ENCODE assay signal across 15 mouse cellular contexts in the genomic region with DNA sequence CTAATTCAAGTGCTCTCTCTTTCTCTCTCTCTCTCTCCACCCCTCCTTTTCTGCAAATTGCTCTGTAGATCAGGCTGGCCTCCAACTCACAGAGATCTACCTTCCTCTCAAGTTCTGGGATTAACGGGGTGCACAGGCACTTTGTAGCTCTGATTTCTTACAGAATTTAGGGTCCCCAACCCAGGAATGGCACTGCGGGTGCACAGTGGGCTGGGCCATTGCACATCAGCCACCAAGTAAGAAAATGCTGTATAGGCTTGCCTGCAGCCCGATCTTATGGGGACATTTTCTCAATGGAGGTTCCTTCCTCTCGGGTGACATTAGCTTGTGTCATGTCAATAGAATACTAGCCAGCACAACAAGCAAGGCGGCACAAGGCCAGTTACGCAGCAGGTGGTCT.
"Had no signal": no experiment of that assay in that cellular context is flagged by ENCODE, and none has a peak within 500 bp of the region (broad histone marks: within the 10 kb centered on the region; RNA-seq: fewer than 3 reads in every experiment).

No protein-coding gene starts in this region.

- H3K27ac ChIP-seq: neural tube, embryonic 12.5 days; neural tube, embryonic 13.5 days; neural tube, embryonic 15.5 days; stomach, embryonic 15.5 days had no signal

- H3K27me3 ChIP-seq: neural tube, embryonic 12.5 days; neural tube, embryonic 13.5 days; neural tube, embryonic 15.5 days; stomach, embryonic 15.5 days had no signal

- H3K9ac ChIP-seq: neural tube, embryonic 12.5 days; neural tube, embryonic 13.5 days; neural tube, embryonic 15.5 days; stomach, embryonic 15.5 days had no signal

- DNase-seq: right cerebral cortex, adult 18-20 months; right cerebral cortex, postnatal 14 days; right cerebral cortex, postnatal 25 days; right cerebral cortex, postnatal 4 days; spleen, adult 18-20 months; thymus, adult 18-20 months; thymus, adult 2 months; thymus, postnatal 14 days; thymus, postnatal 25 days; thymus, postnatal 36 days; thymus, postnatal 4 days had no signal

- H3K4me3 ChIP-seq: neural tube, embryonic 12.5 days; neural tube, embryonic 13.5 days; neural tube, embryonic 15.5 days; stomach, embryonic 15.5 days had no signal

- H3K36me3 ChIP-seq: stomach, embryonic 15.5 days had no signal

- H3K4me1 ChIP-seq: neural tube, embryonic 12.5 days; neural tube, embryonic 13.5 days; neural tube, embryonic 15.5 days; stomach, embryonic 15.5 days had no signal

- H3K4me2 ChIP-seq: neural tube, embryonic 12.5 days; neural tube, embryonic 13.5 days; neural tube, embryonic 15.5 days; stomach, embryonic 15.5 days had no signal

- H3K9me3 ChIP-seq: neural tube, embryonic 12.5 days; neural tube, embryonic 13.5 days; neural tube, embryonic 15.5 days; stomach, embryonic 15.5 days had no signal
